Mouse (Mus musculus) cortical plate, adult 2 months (tissue): ENCODE measurements around the gene Gm1673. TPM values are rescaled to one million over a fixed set of nuclear protein-coding genes. Genes with fewer than 3 reads are reported as not detected.
"Not testable (repeated sequence)": the region's sequence is repeated elsewhere in the genome, so short reads cannot be mapped to it uniquely, and the experiment has no call there.

Source experiments
- H3K27ac ChIP-seq: fragments of 200-500 bp; 2 replicates; pipeline ENCODE4 v1.5.1; 2012; ENCODE audit warnings: low read length, control low read depth, inconsistent platforms; ENCODE audit not compliant: insufficient read depth
- H3K4me1 ChIP-seq: fragments of 200-500 bp; 2 replicates; pipeline ENCODE4 v1.6.1; 2011; ENCODE audit warnings: low read length; ENCODE audit not compliant: control insufficient read depth, insufficient read depth
- H3K4me3 ChIP-seq: fragments of 200-500 bp; 2 replicates; pipeline ENCODE4 v1.5.1; 2011; ENCODE audit warnings: mild to moderate bottlenecking, low read length, control low read depth; ENCODE audit not compliant: insufficient read depth
- CTCF ChIP-seq: fragments of 200-500 bp; IDR thresholded peaks from 2 replicates; pipeline ENCODE4 v1.5.1; 2011; ENCODE audit warnings: mild to moderate bottlenecking, control low read depth, low read length; ENCODE audit not compliant: insufficient read depth; ENCODE audit errors: extremely low read depth
- POLR2A ChIP-seq: fragments of 200-500 bp; IDR thresholded peaks from 2 replicates; pipeline ENCODE4 v1.6.1; 2011; ENCODE audit warnings: mild to moderate bottlenecking, low read length, control low read depth; ENCODE audit not compliant: insufficient read depth; ENCODE audit errors: extremely low read depth
- polyA plus RNA-seq: library from polyadenylated mRNA; depleted of rRNA; stranded (reverse); fragments of >200 nt; gene quantifications from 2 replicates; pipeline ENCODE4 v1.2.3, GENCODE M21; 2012; rRNA removed

Gene Gm1673
- 157 and 165 TPM in 2 replicates for polyA plus RNA-seq

- Histone ChIP-seq H3K27ac (peak within 1 kb of the TSS; percentile 99), H3K4me3 (peak within 1 kb of the TSS; percentile 96), H3K4me1 (peaks cover 5% of the 10 kb centered on the region)
- TF ChIP-seq POLR2A (peak; percentile 69; the same call in 1 of the 2 replicates), CTCF (no peak)
These were observed at the start of gene Gm1673 for GRCm38 (mm10) chr5:33983309-33984121. Gene Gm1673 (plus strand): TSS chr5:33983433.

DNA sequence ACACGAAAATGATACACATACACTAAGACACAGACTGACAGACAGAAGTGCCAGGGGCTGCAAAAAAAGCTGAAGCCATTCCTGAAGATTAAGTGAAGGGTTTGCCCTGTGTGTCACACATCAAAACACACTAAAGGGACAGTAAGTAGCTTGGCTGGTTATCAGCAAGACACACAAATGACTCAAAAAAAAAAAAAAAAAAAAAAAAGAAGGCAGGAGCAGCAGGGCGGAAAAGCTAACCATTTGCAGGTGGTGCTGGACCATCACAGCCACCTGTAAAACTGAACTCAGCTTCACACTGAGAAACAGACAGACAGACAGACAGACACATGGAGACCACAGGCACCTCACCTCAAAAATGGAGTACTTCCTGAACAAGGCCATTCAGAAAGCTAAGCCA, 49.2 kb upstream of the Gm1673 start:
- TF ChIP-seq CTCF (no peak), POLR2A (no peak)
- no peak overlapping the region for H3K27ac ChIP-seq
- H3K4me3 ChIP-seq: no peak overlapping the region
- no peaks in the 10 kb centered on the region; the same call in 1 of the 2 replicates for H3K4me1 ChIP-seq

DNA sequence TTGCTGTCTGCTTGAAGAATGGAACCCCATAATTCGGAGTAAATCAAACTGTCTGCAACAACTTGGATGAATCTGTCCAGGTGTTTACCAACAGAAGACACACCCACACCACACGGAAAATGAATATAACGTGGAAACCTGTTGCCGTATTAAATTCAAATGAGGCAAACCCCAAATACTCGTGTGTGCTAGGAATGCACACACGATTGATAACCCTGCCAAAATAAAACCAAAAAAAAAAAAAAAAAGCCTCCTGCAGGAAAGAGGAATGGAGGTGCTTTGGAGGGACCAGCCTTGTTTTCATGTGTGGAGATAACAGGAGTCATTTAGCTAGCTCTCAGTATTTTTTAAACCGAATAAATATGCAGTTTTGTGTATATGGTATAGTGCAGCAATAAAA, 48.4 kb upstream of the Gm1673 start:
- Histone ChIP-seq H3K27ac (no peak overlapping the region), H3K4me3 (no peak overlapping the region), H3K4me1 (no peaks in the 10 kb centered on the region; the same call in 1 of the 2 replicates)
- no peak for TF ChIP-seq POLR2A
- no peak for TF ChIP-seq CTCF

DNA sequence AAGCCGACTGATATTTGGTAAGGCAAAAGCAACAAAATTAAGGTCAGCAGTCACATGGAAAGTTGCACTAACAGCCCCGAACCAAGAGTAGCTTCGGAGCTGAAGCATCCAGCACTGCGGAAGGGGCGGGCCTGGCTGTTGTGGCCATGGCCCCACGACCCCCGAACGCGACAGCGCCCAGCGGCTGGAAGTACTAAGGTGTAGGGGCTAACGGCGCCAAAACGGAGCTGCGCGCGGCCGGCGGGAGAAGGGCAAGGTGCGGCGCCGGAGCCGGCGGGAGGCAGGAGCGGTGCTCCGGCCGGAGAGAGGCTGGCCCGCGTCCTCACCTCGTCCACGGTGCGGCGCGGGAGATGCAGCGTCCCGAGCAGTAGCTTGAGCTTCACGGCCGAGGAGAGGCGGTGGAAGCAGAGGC, 47.5 kb upstream of the Gm1673 start:
- Histone ChIP-seq H3K4me3 (peak overlapping the region; percentile 61), H3K27ac (peak overlapping the region; percentile 74)
- TF ChIP-seq CTCF (no peak), POLR2A (no peak)

DNA sequence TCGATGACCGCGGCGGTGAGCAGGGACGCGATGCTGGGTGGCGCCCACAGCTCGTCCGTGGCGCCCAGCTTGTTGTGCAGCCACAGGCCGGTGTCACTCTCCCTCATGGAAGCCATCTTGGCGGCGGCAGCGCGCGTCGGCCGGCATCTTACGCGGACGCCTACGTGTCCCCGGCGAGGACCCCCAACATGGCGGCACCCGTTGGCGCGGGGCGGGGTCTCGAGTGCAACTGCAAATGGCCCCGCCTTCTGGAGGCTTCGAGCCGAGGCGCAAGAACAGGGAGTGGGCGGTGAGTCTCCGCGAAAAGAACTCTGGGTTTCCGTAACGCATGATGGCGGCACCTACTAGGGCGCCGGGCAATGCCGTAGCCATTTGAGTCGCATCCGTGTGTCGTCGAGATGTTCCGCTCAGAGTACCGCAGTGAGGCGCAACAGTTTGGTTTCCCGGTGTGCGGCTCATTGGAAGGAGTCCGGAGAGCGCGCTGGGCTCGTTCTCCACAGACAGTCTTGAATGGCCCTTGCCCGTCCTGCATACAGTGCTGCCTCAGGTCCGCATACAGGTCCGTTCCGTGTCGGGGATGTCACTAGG, 47.0 kb upstream of the Gm1673 start, which contains the start of gene Nelfa:
Nelfa (minus strand) TSS at position 294 of the 588 bp plus-strand sequence.
- H3K4me3 ChIP-seq: peak within 1 kb of the TSS; percentile 61
- peak; percentile 82; the same call in 1 of the 2 replicates for TF ChIP-seq POLR2A
- no peak for TF ChIP-seq CTCF
- H3K27ac ChIP-seq: peak within 1 kb of the TSS; percentile 74
- no peaks in the 10 kb centered on the region; the same call in 1 of the 2 replicates for H3K4me1 ChIP-seq

More for the DNA sequence above, 47.5 kb upstream of the Gm1673 start:
- H3K4me1 ChIP-seq: no peaks in the 10 kb centered on the region; the same call in 1 of the 2 replicates

DNA sequence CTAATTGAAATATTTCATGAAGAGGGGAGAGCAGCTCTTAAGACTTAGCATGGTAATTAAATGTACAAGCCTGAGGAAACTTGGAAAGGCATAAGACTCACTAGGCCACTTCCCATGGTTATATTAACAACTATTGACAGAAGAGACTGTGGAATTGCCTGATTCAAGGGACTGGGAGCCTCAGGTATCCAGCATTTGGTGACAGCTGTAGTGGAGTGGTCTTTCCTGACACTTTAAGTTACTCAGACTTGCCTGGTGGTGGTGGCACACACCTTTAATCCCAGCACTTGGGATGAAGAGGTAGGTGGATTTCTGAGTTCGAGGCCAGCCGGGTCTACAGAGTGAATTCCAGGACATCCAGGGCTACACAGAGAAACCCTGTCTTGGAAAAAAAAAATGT, 46.0 kb upstream of the Gm1673 start:
- Histone ChIP-seq H3K4me3 (peak overlapping the region; percentile 61; the same call in 1 of the 2 replicates), H3K4me1 (no peaks in the 10 kb centered on the region; the same call in 1 of the 2 replicates), H3K27ac (no peak overlapping the region)
- no peak for TF ChIP-seq CTCF
- no peak for TF ChIP-seq POLR2A

DNA sequence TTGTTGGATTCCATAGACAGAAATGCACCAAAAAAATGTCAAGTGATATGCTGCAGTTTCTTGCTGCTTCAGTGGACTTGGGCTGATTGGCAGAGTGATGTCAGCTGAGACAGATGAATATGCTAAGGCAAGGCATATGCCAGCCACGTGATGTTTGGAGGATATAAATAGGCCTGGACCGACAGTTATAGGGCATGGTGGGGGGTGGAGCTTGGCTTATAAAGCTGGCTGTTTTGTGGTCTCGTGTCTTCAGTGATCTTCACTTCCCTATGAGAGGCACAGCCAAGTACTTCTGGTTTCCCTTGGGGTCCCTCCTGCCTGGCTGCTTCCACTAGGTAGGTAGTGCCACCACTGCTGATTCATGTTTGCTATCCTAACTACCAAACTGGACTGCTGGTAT, 44.8 kb upstream of the Gm1673 start:
- Histone ChIP-seq H3K4me1 (no peaks in the 10 kb centered on the region; the same call in 1 of the 2 replicates), H3K4me3 (no peak overlapping the region), H3K27ac (no peak overlapping the region)
- no peak for TF ChIP-seq CTCF
- TF ChIP-seq POLR2A: no peak

- H3K4me3 ChIP-seq: not testable (repeated sequence)
These were observed 36.2 kb upstream of the Gm1673 start for GRCm38 (mm10) chr5:33947035-33947434.

DNA sequence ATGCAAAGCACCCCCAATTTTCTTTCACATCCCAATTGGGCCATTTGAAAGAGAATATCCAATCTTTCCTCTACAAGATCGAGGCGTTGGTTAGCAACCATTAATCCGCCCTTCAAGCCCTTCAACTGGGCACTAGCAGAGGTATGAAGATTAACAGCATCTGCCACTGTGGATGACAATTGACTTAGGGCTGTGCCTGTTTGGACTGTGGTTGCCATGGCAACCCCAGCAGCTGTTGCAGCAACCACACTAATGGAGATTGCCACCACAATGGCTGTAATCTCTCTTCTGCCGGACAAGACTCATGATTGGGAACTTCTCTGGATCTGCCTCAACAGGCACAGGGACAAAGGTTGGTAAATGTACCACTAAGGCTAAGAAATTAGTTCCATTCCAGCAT, 34.9 kb upstream of the Gm1673 start:
- Histone ChIP-seq H3K4me3 (no peak overlapping the region), H3K27ac (no peak overlapping the region), H3K4me1 (no peaks in the 10 kb centered on the region)
- TF ChIP-seq CTCF: no peak
- TF ChIP-seq POLR2A: no peak

More at GRCm38 (mm10) chr5:33947035-33947434, 36.2 kb upstream of the Gm1673 start:
- not testable (repeated sequence) for H3K4me1 ChIP-seq, H3K27ac ChIP-seq

DNA sequence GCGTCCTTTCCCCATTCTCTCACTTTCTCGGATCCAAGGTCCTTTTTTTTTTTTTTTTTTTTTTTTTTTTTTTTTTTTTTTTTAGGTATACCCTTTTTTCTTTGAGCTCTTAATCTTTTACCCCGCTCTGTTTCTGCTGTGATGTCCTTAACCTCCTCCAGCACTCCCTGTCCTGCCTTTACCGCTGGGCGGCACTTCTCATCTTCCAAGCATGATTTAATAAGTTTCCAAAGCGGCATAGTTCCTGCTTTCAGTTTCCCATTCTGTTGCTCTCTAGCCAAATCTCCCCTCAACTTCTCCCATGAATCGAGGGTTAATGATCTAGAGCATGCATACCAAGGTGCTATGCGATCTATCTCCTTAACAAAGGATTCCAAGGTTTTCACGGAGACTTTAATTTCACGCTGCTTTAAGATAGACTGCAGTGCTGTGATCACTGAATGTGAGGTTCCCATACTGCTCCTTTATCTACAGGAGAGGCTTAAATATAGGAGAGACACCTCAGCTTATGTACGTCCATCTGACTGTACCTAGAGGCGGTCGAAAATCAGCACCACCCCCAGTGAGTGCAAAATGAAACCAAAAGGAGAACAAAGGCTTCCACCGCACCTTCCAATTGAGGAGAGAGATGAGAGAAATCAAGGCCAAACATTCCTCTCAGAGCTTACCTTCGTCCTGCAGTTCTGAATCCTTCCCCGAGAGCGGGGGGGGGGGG, 29.6 kb upstream of the Gm1673 start:
- TF ChIP-seq POLR2A (no peak), CTCF (no peak)
- H3K27ac ChIP-seq: no peak overlapping the region
- no peaks in the 10 kb centered on the region for H3K4me1 ChIP-seq
- peak overlapping the region; percentile 24 for H3K4me3 ChIP-seq
